ENCODE assay signal across 11 mouse cellular contexts in genomic region chr6:95202291-95202790, GRCm38 (mm10).
DNase-seq lines count a peak whose midpoint lies in the region; ATAC-seq and TF ChIP-seq lines count a peak whose summit lies in the region.
"Had no signal": no experiment of that assay in that cellular context is flagged by ENCODE, and none has a peak within 500 bp of the region (broad histone marks: within the 10 kb centered on the region; RNA-seq: fewer than 3 reads in every experiment).

No protein-coding gene starts in this region.

- H3K4me3 ChIP-seq in forebrain, embryonic 15.5 days: peak overlapping the region; percentile 1
- no peak overlapping the region for H3K4me3 ChIP-seq in limb, embryonic 14.5 days (replicated peaks; ENCODE audit: low read length)
- H3K4me3 ChIP-seq in neural tube, embryonic 15.5 days (replicated peaks): no peak overlapping the region
- H3K4me3 ChIP-seq: heart, embryonic 15.5 days; kidney, embryonic 15.5 days had no signal

- peak overlapping the region; percentile 42 for H3K27ac ChIP-seq in forebrain, embryonic 15.5 days (replicated peaks)
- H3K27ac ChIP-seq in limb, embryonic 14.5 days (replicated peaks; ENCODE audit: low read depth, low read length): peak overlapping the region; percentile 73
- peak overlapping the region; percentile 39 for H3K27ac ChIP-seq in neural tube, embryonic 15.5 days (replicated peaks)
- H3K27ac ChIP-seq: heart, embryonic 15.5 days; kidney, embryonic 15.5 days had no signal

- peaks cover 3% of the 10 kb centered on the region; the same call in 1 of the 2 replicates for H3K27me3 ChIP-seq in forebrain, embryonic 15.5 days
- H3K27me3 ChIP-seq in limb, embryonic 14.5 days (ENCODE audit: control insufficient read depth, insufficient read depth, low read length): no peaks in the 10 kb centered on the region
- H3K27me3 ChIP-seq in neural tube, embryonic 15.5 days (replicated peaks): no peaks in the 10 kb centered on the region
- H3K27me3 ChIP-seq: heart, embryonic 15.5 days; kidney, embryonic 15.5 days had no signal

- H3K9me3 ChIP-seq in forebrain, embryonic 15.5 days: no peaks in the 10 kb centered on the region
- H3K9me3 ChIP-seq in limb, embryonic 14.5 days (ENCODE audit: control insufficient read depth, low read length): no peaks in the 10 kb centered on the region
- no peaks in the 10 kb centered on the region for H3K9me3 ChIP-seq in neural tube, embryonic 15.5 days (replicated peaks)
- H3K9me3 ChIP-seq: heart, embryonic 15.5 days; kidney, embryonic 15.5 days had no signal

- ATAC-seq in forebrain, embryonic 15.5 days (replicated peaks): peak; percentile 82
- peak; percentile 78 for ATAC-seq in limb, embryonic 14.5 days (ENCODE audit: low FRiP score, low read depth)
- ATAC-seq in neural tube, embryonic 15.5 days (ENCODE audit: low FRiP score): peak; percentile 83; the same call in 1 of the 2 replicates
- ATAC-seq: CD4-positive, CD25-positive, alpha-beta regulatory T cell, adult 4 months had no signal

- peaks cover 16% of the 10 kb centered on the region for H3K4me1 ChIP-seq in forebrain, embryonic 15.5 days
- peaks cover 18% of the 10 kb centered on the region for H3K4me1 ChIP-seq in limb, embryonic 14.5 days (ENCODE audit: control insufficient read depth, insufficient read depth, low read length)
- peaks cover 17% of the 10 kb centered on the region for H3K4me1 ChIP-seq in neural tube, embryonic 15.5 days
- H3K4me1 ChIP-seq: heart, embryonic 15.5 days; kidney, embryonic 15.5 days had no signal

- H3K4me2 ChIP-seq in forebrain, embryonic 15.5 days (replicated peaks): peak overlapping the region; percentile 42
- H3K4me2 ChIP-seq in limb, embryonic 14.5 days (replicated peaks; ENCODE audit: low read depth, low read length, severe bottlenecking): peak overlapping the region; percentile 42
- H3K4me2 ChIP-seq in neural tube, embryonic 15.5 days: peak overlapping the region; percentile 41
- H3K4me2 ChIP-seq: heart, embryonic 15.5 days; kidney, embryonic 15.5 days had no signal

- peak; percentile 17 for DNase-seq in layer of hippocampus, adult 9-11 months
- no peak for DNase-seq in layer of hippocampus, adult 8-10 months (ENCODE audit: low spot score in 2 of 2)
- DNase-seq in limb, embryonic 14.5 days (ENCODE audit: low spot score): peak; percentile 70
- no peak for DNase-seq in kidney, postnatal 25 days
- DNase-seq in thymus, postnatal 36 days: no peak
- DNase-seq in gastrocnemius, postnatal 14 days: no peak

- intact Hi-C loops in gastrocnemius, postnatal 14 days (cut with DNase I; ENCODE audit: low total_unique reads): no loop called here

- no peaks in the 10 kb centered on the region for H3K36me3 ChIP-seq in forebrain, embryonic 15.5 days
- no peaks in the 10 kb centered on the region for H3K36me3 ChIP-seq in limb, embryonic 14.5 days (ENCODE audit: control insufficient read depth, insufficient read depth, low read length)
- no peaks in the 10 kb centered on the region for H3K36me3 ChIP-seq in neural tube, embryonic 15.5 days
- H3K36me3 ChIP-seq: heart, embryonic 15.5 days; kidney, embryonic 15.5 days had no signal

- H3K9ac ChIP-seq in forebrain, embryonic 15.5 days (replicated peaks): 0 out of 2 replicates have a peak overlapping the region, but pooled peaks have one; percentile 9
- peak overlapping the region; percentile 28; the same call in 1 of the 2 replicates for H3K9ac ChIP-seq in limb, embryonic 14.5 days (ENCODE audit: low read depth, low read length, severe bottlenecking)
- no peak overlapping the region for H3K9ac ChIP-seq in neural tube, embryonic 15.5 days (replicated peaks)
- H3K9ac ChIP-seq: heart, embryonic 15.5 days; kidney, embryonic 15.5 days had no signal

- WGBS in forebrain, embryonic 15.5 days: 5% methylated on average over 6 of the region's 6 CpGs
- 16% methylated on average over 6 of the region's 6 CpGs for WGBS in limb, embryonic 14.5 days
- 9% methylated on average over 6 of the region's 6 CpGs for WGBS in neural tube, embryonic 15.5 days

- TF ChIP-seq POLR2A in limb, embryonic 14.5 days (IDR thresholded peaks at IDR 0.05; ENCODE audit: borderline replicate concordance, extremely low read depth, insufficient read depth, insufficient read length): no peak

Comparison
In these comparisons a context has a peak if more than half of its experiments do, and no peak if none do; other contexts are left out.
1. DNase-seq: peak in layer of hippocampus, adult 9-11 months (single experiment) and limb, embryonic 14.5 days (single experiment); none in layer of hippocampus, adult 8-10 months (0 of 2), kidney, postnatal 25 days (0 of 2), thymus, postnatal 36 days (0 of 2) and gastrocnemius, postnatal 14 days (single experiment).
2. Peak in every context shown above with its lines, with median percentiles within 50 percentile points of each other: ATAC-seq, H3K27ac ChIP-seq and H3K4me2 ChIP-seq.